Mouse (Mus musculus) forebrain, embryonic 11.5 days (tissue): ENCODE measurements at regions not wholly inside any gene's neighbourhood (a gene's known extent, or its start where the extent isn't known, plus 50 kb on each side); places are given as distances from the start of the nearest gene placed in this dataset.

Experiments
- ATAC-seq: fragments of 200-750 bp; cut with Nextera tagmentation; replicated peaks from 2 replicates; pipeline ENCODE4 v1.8.0; 2017; ENCODE audit warnings: moderate TSS enrichment; ENCODE audit not compliant: low FRiP score
- DNase-seq: peaks from one replicate; pipeline ENCODE4 v3.0.0-alpha.2; 2017; ENCODE audit warnings: low spot score
- H3K27ac ChIP-seq: fragments of 300-500 bp; sonication (generic); 2 replicates; pipeline ENCODE4 v1.5.1; 2014; ENCODE audit warnings: low read depth, low read length
- H3K27me3 ChIP-seq: fragments of 300-500 bp; sonication (generic); 2 replicates; pipeline ENCODE4 v1.6.1; 2014; ENCODE audit warnings: mild to moderate bottlenecking, low read length, mixed read lengths; ENCODE audit not compliant: control insufficient read depth, insufficient read depth
- H3K36me3 ChIP-seq: fragments of 300-500 bp; sonication (generic); 2 replicates; pipeline ENCODE4 v1.6.1; 2014; ENCODE audit warnings: mild to moderate bottlenecking, low read length, moderate library complexity, mixed read lengths; ENCODE audit not compliant: control insufficient read depth, insufficient read depth
- H3K4me1 ChIP-seq: fragments of 300-500 bp; sonication (generic); replicated peaks from 2 replicates; pipeline ENCODE4 v1.6.1; 2014; ENCODE audit warnings: low read length, mixed read lengths; ENCODE audit not compliant: control insufficient read depth, insufficient read depth
- H3K4me2 ChIP-seq: fragments of 300-500 bp; sonication (generic); 2 replicates; pipeline ENCODE4 v1.6.1; 2014; ENCODE audit warnings: low read depth, mild to moderate bottlenecking, low read length, moderate library complexity, mixed read lengths; ENCODE audit not compliant: severe bottlenecking
- H3K4me3 ChIP-seq: fragments of 300-500 bp; sonication (generic); 2 replicates; pipeline ENCODE4 v1.5.1; 2014; ENCODE audit warnings: low read depth, low read length
- H3K9ac ChIP-seq: fragments of 300-500 bp; sonication (generic); 2 replicates; pipeline ENCODE4 v1.6.1; 2014; ENCODE audit warnings: low read length
- H3K9me3 ChIP-seq: fragments of 300-500 bp; sonication (generic); 2 replicates; pipeline ENCODE4 v1.6.1; 2016; ENCODE audit warnings: low read length, mixed read lengths; ENCODE audit not compliant: control insufficient read depth
- WGBS: fragments of 180-500 bp; shearing (Covaris S2); extraction: QIAGEN DNeasy Blood & Tissue Kit; methylation state at CpG from one replicate; pipeline ENCODE4 v1.1.7; 2014; 5-methylcytosine and 5-hydroxymethylcytosine counted together

GRCm38 (mm10) chr2:169204254-169204752, 248.9 kb upstream of the Zfp64 start:
- ATAC-seq, result no peak
- Histone ChIP-seq H3K27ac (no peak overlapping the region), H3K9ac (no peak overlapping the region), H3K27me3 (no peaks in the 10 kb centered on the region), H3K9me3 (no peaks in the 10 kb centered on the region), H3K4me3 (no peak overlapping the region), H3K4me1 (no peaks in the 10 kb centered on the region), H3K4me2 (no peak overlapping the region), H3K36me3 (no peaks in the 10 kb centered on the region)
- 86% methylated on average over 19 of the region's 19 CpGs for WGBS
- no peak for DNase-seq

GRCm38 (mm10) chr2:169191974-169192373, 236.6 kb upstream of the Zfp64 start:
- H3K4me1 ChIP-seq, result no peaks in the 10 kb centered on the region
- no peak overlapping the region for H3K4me2 ChIP-seq
- H3K4me3 ChIP-seq, result no peak overlapping the region
- no peak overlapping the region for H3K9ac ChIP-seq
- 90% methylated on average over 7 of the region's 7 CpGs for WGBS
- ATAC-seq (no peak), DNase-seq (no peak)
- H3K36me3 ChIP-seq, result no peaks in the 10 kb centered on the region
- H3K27ac ChIP-seq, result no peak overlapping the region
- H3K9me3 ChIP-seq, result no peaks in the 10 kb centered on the region
- no peaks in the 10 kb centered on the region for H3K27me3 ChIP-seq

GRCm38 (mm10) chr2:169191465-169191864, 236.1 kb upstream of the Zfp64 start:
- Histone ChIP-seq H3K27me3 (no peaks in the 10 kb centered on the region), H3K27ac (no peak overlapping the region), H3K36me3 (no peaks in the 10 kb centered on the region), H3K4me2 (no peak overlapping the region), H3K4me1 (no peaks in the 10 kb centered on the region), H3K9ac (no peak overlapping the region), H3K9me3 (no peaks in the 10 kb centered on the region), H3K4me3 (no peak overlapping the region)
- 65% methylated on average over 10 of the region's 10 CpGs for WGBS
- DNase-seq (no peak), ATAC-seq (no peak)

GRCm38 (mm10) chr2:169177565-169177964, 222.2 kb upstream of the Zfp64 start:
- no peaks in the 10 kb centered on the region for H3K27me3 ChIP-seq
- WGBS, result 90% methylated on average over 3 of the region's 3 CpGs

GRCm38 (mm10) chr2:169168795-169169194, 213.4 kb upstream of the Zfp64 start:
- Histone ChIP-seq H3K27ac (no peak overlapping the region), H3K9ac (no peak overlapping the region), H3K4me2 (no peak overlapping the region), H3K27me3 (no peaks in the 10 kb centered on the region), H3K9me3 (no peaks in the 10 kb centered on the region), H3K36me3 (no peaks in the 10 kb centered on the region), H3K4me1 (no peaks in the 10 kb centered on the region), H3K4me3 (no peak overlapping the region)
- DNase-seq, result no peak
- ATAC-seq, result no peak
- 91% methylated on average over 5 of the region's 5 CpGs for WGBS

More at GRCm38 (mm10) chr2:169177565-169177964, 222.2 kb upstream of the Zfp64 start:
- no peaks in the 10 kb centered on the region for H3K36me3 ChIP-seq
- no peak overlapping the region for H3K27ac ChIP-seq
- DNase-seq (no peak), ATAC-seq (no peak)
- H3K4me2 ChIP-seq, result no peak overlapping the region
- 0 out of 2 replicates have a peak, but pooled peaks cover 2% of the 10 kb centered on the region for H3K4me1 ChIP-seq
- no peaks in the 10 kb centered on the region for H3K9me3 ChIP-seq
- no peak overlapping the region for H3K4me3 ChIP-seq
- H3K9ac ChIP-seq, result no peak overlapping the region

- Histone ChIP-seq H3K27ac (no peak overlapping the region), H3K9me3 (no peaks in the 10 kb centered on the region), H3K36me3 (no peaks in the 10 kb centered on the region), H3K27me3 (no peaks in the 10 kb centered on the region), H3K4me3 (no peak overlapping the region), H3K9ac (no peak overlapping the region), H3K4me2 (no peak overlapping the region), H3K4me1 (no peaks in the 10 kb centered on the region)
- WGBS, result 86% methylated on average over 6 of the region's 6 CpGs
- no peak for ATAC-seq
- no peak for DNase-seq
Measured at GRCm38 (mm10) chr2:169168376-169168775, 213.0 kb upstream of the Zfp64 start.

- no peaks in the 10 kb centered on the region for H3K27me3 ChIP-seq
- DNase-seq (no peak), ATAC-seq (no peak)
- WGBS, result 83% methylated on average over 8 of the region's 8 CpGs
- no peak overlapping the region for H3K4me3 ChIP-seq
- no peaks in the 10 kb centered on the region for H3K9me3 ChIP-seq
- H3K27ac ChIP-seq, result no peak overlapping the region
- no peak overlapping the region for H3K4me2 ChIP-seq
- no peaks in the 10 kb centered on the region for H3K36me3 ChIP-seq
- H3K4me1 ChIP-seq, result no peaks in the 10 kb centered on the region
- H3K9ac ChIP-seq, result no peak overlapping the region
Measured at GRCm38 (mm10) chr2:169161651-169162050, 206.3 kb upstream of the Zfp64 start.

GRCm38 (mm10) chr2:169158760-169159159, 203.4 kb upstream of the Zfp64 start:
- Histone ChIP-seq H3K9me3 (no peaks in the 10 kb centered on the region), H3K4me1 (no peaks in the 10 kb centered on the region), H3K36me3 (no peaks in the 10 kb centered on the region), H3K4me2 (no peak overlapping the region), H3K4me3 (no peak overlapping the region), H3K27me3 (no peaks in the 10 kb centered on the region), H3K9ac (no peak overlapping the region), H3K27ac (no peak overlapping the region)
- ATAC-seq (no peak), DNase-seq (no peak)
- 46% methylated on average over 11 of the region's 11 CpGs for WGBS

GRCm38 (mm10) chr2:169158005-169158673, 202.8 kb upstream of the Zfp64 start:
- H3K9ac ChIP-seq, result no peak overlapping the region
- DNase-seq, result no peak
- H3K4me2 ChIP-seq, result no peak overlapping the region
- WGBS, result 70% methylated on average over 17 of the region's 17 CpGs
- no peak overlapping the region for H3K27ac ChIP-seq
- no peaks in the 10 kb centered on the region for H3K9me3 ChIP-seq
- H3K27me3 ChIP-seq, result no peaks in the 10 kb centered on the region
- ATAC-seq, result no peak
- no peaks in the 10 kb centered on the region for H3K4me1 ChIP-seq
- H3K4me3 ChIP-seq, result no peak overlapping the region
- no peaks in the 10 kb centered on the region for H3K36me3 ChIP-seq
